Mouse (Mus musculus): Measurements from ENCODE around the gene Fam241a.

DNA sequence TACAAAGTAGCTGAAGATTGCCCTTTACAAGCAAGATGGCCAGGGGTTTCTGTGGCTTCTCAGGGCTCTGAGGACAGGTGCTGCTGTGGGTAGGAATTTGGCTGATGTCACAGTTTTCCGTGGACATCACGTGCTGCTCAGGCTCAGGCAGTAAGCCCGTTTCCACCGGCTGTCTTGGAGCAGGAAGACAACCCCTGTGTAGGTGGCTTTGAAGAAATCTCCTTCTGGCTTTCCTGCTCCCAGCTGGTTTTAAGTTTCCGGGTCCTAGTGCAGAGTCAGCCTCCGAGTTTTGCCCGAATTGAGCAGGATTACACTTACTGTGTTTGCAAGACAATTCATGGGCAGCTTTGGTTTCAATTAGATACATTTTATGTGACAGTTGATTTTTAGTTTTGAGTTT lies 13.8 kb upstream of the Fam241a start:
- TF ChIP-seq CTCF (IDR thresholded peaks at IDR 0.05; ENCODE audit: extremely low read depth, insufficient read depth, low read length) = no peak
- TF ChIP-seq POLR2A (IDR thresholded peaks at IDR 0.05; ENCODE audit: extremely low read depth, insufficient read depth, low read length) = no peak

Data from cortical plate, adult 2 months (tissue).